Mouse (Mus musculus) layer of hippocampus, adult 18-20 months (tissue): ENCODE data around the gene Tgfa. TPM values are rescaled to one million over a fixed set of nuclear protein-coding genes. Genes with fewer than 3 reads are reported as not detected.
A peak's percentile ranks its signal among the peaks of the same experiment; 100 is the strongest.

Source experiments
- DNase-seq, 2 experiments: peaks; one replicate each; pipeline ENCODE4 v3.0.0; 2022; ENCODE audit warnings: low spot score in 2 of 2
- long read RNA-seq: library from polyadenylated mRNA; stranded (forward); transcript quantifications from one replicate; pipeline ENCODE4 v2.0.0, GENCODE M21; 2021
- total RNA-seq, 2 experiments: library from RNA; stranded (reverse); gene quantifications; 2 replicates each; pipeline ENCODE4 v1.2.3; 2021

The Tgfa gene
- total RNA-seq = 10 to 100 TPM; 25.3 to 25.4 TPM
- long read RNA-seq, full-length matches to known transcripts = 33 of 44 reads
- long read RNA-seq, partial matches to known transcripts = 3 of 44 reads
- long read RNA-seq, other reads (novel, unspliced or antisense) = 8 of 44 reads

DNA sequence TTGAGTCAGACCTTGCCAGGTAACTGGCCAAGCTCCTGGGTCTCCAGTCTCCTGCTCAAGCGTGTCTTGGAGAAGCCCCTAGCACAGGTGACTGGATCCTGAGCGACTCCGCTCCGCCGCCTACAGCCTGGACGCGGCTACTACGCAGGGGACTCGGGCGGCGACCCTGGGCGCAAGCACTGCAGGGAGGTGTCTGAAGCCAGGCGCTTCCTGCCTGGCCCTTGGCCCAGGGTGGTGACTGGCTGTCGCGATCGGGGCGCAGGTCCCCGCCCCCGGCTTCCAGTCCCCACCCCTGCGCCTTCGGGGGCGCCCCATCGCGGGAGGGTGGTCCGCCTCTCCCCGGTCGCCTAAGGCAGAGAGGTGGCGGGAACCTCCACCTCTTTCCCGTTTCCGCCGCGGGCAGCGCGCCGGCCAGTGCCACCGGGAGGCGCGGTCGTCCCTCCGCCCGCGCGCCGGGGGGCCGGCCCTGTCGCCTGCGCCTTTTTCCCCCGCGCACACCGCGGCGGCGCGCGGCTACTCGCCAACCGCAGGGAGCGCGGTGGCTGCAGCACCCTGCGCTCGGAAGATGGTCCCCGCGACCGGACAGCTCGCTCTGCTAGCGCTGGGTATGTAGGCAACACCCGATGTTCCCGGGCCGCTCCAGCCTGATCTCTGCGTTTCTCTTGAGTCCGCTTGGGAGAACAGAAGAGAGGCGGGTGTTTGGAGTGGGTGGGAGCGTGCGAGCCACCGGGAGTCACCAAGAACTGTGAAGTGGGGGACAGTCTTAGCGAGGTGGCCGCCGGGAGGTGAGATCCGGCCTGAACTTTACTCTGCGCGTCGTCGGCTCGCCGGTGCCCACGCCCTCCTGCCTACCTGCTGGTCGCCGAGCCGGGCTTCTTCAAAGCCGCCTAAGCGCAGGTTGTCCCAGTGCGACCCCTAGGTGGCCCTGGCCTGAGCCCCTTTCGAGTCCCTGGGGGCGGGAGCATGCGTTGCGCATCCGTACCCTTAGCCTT is at the start of gene Tgfa:
Gene Tgfa (plus strand): TSS at position 283 of the 992 bp plus-strand sequence.
- DNase-seq = peak; percentile 39 to 49

- no peak for DNase-seq
Observed at GRCm38 (mm10) chr6:86148518-86148917, 46.5 kb upstream of the Tgfa start.

DNA sequence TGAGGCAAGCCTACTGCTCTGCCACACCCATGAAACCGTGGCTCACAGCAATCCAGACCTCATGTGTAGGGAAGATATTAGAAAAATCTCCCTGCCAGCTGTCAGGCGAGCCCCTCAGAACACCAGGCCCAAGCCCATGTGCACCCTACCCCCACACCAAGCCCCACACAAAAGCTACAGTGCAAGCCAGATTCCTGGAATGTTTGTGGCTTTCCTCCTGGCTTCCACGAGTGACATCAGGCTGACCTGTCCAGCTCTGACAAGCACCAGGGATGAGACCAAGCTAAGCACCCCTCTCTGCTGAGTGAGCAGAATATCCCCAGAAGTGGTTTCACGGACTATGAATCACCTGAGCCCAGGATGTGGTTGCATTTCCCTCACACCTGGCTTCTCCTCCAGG is 46.0 kb upstream of the Tgfa start:
- no peak for DNase-seq

- DNase-seq = no peak
Observed at GRCm38 (mm10) chr6:86152676-86153075, 42.3 kb upstream of the Tgfa start.

GRCm38 (mm10) chr6:86153436-86153990 is 41.5 kb upstream of the Tgfa start:
- DNase-seq = peak in 1 of 2 experiments; percentile 38

- no peak for DNase-seq
Observed at GRCm38 (mm10) chr6:86154006-86154405, 41.0 kb upstream of the Tgfa start.

DNA sequence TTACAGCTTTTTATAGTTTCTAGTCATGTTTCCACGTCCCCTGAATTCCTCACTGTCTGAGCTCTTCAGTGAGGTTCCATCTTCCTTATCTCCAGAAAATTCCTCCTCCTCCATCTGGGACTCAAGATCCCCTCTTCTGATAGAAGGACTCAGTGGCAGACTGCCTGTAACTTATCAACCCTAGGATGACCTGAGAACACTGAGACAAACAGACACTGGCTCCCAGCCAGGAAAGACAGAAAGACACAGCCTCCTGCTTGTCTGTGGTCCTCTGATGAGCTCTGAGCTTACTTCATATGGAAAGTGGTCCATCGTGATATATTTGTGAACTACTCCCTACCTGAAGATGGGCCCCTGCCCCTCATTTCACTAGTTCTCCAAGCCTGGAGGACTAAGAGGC is 40.5 kb upstream of the Tgfa start:
- no peak for DNase-seq

DNA sequence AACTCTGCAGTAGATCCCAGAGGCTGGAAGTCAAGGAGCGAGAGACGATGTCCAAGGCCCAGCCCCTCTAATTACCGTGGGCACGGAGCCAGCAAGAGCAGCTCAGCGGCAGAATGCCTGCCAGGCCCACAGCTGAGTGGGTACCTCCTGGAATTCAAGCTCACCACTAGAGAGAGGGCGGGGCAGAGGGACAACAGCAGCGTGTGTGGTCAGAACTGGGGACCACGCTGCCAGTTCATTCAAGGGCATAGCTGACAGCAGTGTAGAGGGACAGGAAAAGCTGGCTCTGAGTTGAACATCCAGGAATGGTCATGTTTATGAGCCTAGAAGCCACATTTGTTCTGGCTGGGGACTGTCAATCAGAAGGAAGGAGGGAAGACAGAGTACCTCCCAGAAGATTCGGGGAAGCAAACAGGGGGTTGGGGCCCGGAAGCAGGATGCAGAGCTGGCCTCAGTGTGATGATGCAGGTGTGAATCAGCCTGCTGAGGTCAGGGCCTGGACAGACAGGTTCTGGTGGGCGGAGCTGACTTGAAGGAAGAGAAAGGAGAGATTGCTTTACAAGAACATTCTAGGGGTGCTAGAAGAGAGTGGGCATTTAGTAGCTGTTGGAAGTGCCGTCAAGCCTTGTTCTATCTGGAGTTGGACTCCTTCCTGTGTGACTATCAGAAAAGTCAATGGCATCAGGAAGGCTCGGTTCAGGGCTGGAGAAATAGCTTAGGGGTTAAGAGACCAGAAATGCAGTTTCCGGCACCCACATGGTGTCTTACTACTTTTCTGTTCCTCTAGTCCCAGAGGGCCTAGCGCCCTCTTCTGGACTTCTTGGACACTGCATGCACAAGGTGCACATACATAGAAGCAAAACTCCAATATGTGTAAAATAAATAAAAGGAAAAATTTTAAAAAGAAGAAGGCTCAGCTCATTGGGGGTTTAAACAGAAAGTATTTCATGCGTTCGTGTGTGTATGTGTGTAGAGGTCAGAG is 37.5 kb upstream of the Tgfa start:
- DNase-seq = no peak

DNA sequence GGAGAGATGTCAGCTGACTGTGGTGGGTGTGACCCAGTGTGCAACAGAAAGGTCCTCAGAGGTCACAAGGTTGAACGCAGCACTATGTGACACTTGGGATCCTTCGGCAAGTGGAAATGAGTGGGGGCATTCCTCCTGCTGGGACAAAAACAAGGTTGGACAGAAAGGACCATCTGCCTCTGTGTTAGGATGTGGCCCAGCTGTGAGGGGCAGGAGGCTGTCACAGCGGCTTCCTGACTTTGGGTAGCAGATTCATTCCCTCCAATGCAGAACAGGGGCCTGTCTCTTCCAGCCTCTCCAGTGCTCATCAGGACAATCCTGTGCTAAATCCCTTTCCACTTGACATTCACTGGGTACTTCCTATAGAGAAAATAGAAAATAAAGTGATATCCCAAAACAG is 34.1 kb upstream of the Tgfa start:
- DNase-seq = no peak

- no peak for DNase-seq
Observed at GRCm38 (mm10) chr6:86161586-86161985, 33.4 kb upstream of the Tgfa start.

DNA sequence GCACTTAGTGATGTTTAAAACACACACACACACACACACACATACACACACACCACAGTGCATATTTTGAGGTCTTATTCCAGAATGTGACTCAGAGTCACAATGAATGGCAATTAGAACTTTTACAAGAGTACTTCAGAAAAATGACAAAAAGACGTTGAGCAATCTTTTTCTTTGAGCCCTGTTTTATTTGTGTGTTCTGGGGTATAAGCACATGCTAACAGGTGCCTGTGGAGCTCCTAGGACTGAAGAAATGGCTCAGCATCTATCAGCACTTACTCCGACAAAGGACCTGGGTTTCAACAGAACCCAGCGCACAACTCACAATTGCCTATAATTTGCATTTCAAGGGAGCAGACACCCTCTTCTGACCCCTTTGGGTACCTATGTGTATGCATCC is 31.0 kb upstream of the Tgfa start:
- no peak for DNase-seq

DNA sequence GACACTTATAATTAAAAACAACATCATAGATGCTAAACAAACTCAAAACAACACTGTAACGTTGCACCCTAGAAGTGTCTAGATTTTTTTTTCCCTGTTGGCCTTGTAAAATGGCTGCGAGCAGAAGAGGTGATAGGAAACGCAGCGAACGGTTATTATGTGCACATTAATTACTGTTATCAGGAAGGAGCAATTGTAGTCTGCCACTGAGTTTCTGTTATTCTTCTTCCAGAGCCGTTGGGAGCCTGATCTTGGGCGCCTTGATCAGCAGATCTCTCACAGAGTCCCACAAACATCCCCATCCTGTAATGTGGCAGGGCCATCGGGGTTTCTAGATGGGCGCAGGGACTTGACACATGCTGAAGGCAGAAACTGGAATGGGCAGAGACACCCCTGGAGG is 28.6 kb upstream of the Tgfa start:
- DNase-seq = no peak

- DNase-seq = no peak
Observed at GRCm38 (mm10) chr6:86167851-86168250, 27.2 kb upstream of the Tgfa start.

DNA sequence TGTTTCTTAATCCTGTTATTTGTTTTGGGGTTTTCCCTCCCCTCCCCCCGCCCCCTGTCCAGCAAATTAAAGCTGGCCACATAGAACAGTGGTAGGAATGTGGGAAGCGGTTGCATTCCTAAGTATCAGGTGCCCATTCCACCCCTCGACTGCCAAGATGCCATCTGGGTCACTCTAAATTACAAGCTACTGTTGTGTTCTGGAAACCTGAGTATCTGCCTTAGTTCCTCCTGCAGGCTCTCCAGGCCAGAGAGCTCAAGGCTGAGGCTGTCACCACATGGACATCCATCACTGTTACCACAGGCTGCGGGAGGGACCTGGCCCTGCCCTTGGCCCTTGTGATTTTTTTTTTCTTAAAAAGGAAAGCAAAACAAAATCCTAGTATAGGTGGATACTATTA is 25.9 kb upstream of the Tgfa start:
- DNase-seq = no peak

- no peak for DNase-seq
Observed at GRCm38 (mm10) chr6:86176236-86176635, 18.8 kb upstream of the Tgfa start.

- no peak for DNase-seq
Observed at GRCm38 (mm10) chr6:86176721-86177120, 18.3 kb upstream of the Tgfa start.

GRCm38 (mm10) chr6:86177331-86177982 is 17.6 kb upstream of the Tgfa start:
- DNase-seq = no peak

- DNase-seq = no peak
Observed at GRCm38 (mm10) chr6:86180617-86181016, 14.4 kb upstream of the Tgfa start.

DNA sequence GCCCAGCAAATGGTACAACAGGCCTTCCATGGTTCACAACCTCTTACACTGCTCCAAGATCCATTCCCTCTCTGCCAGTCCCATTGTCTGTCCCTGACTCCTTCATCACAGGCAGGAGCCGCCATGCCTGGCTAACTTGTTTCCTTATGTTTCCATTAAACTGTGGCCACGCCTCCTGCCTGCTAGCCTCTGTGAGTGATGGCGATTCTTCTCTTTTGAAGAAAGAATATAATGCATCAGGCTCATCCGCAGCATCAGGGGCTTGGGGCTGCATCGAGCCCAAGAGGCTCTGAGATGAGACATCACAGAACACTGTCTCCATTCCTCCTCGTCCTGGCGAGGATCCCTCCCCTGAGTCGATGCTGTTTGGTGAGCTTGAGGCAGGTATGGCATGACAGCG is 13.0 kb upstream of the Tgfa start:
- DNase-seq = no peak

- DNase-seq = no peak
Observed at GRCm38 (mm10) chr6:86182626-86183025, 12.4 kb upstream of the Tgfa start.
